Mouse (Mus musculus) ES-E14 (cell line): ENCODE results near the gene Habp2.

Source experiments
- CHD2 ChIP-seq: IDR thresholded peaks from 2 replicates; pipeline ENCODE4 v1.6.1; 2014; ENCODE audit warnings: mild to moderate bottlenecking, low read depth, low read length, inconsistent platforms
- HCFC1 ChIP-seq: IDR thresholded peaks from 2 replicates; pipeline ENCODE4 v1.6.1; 2012; ENCODE audit warnings: low read length, inconsistent platforms, borderline replicate concordance; ENCODE audit not compliant: insufficient read depth
- MAFK ChIP-seq: IDR thresholded peaks from 2 replicates; pipeline ENCODE4 v1.6.1; 2014; ENCODE audit warnings: mild to moderate bottlenecking, low read depth, low read length, inconsistent platforms; ENCODE audit not compliant: insufficient read depth
- ZC3H11A ChIP-seq: IDR thresholded peaks from 2 replicates; pipeline ENCODE4 v1.6.1; 2012; ENCODE audit warnings: low read depth, mild to moderate bottlenecking, inconsistent platforms, low read length, borderline replicate concordance
- ZNF384 ChIP-seq: IDR thresholded peaks from 2 replicates; pipeline ENCODE4 v1.6.1; 2012; ENCODE audit warnings: low read depth, low read length, inconsistent platforms

DNA sequence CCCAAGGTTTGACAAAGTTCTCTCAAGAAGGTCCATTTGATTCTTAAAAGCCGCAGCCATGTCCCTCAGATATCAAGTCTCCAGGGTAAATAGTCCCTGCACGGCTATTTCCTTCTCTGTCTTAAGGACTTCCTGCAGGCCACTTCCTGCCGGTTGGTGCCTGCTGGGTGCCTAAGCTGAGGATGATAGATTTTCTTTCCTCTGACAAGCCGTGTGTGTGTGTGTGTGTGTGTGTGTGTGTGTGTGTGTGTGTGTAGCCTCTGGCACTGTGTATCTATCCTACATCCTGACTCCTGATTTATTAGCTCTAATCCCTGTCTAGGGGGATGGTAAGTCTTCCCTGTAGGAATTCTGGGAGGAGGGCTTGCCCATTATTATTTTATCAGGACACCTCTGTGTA, 22.8 kb upstream of the Habp2 start:
- TF ChIP-seq ZC3H11A: no peak
- TF ChIP-seq HCFC1: no peak
- no peak for TF ChIP-seq CHD2
- no peak for TF ChIP-seq MAFK
- TF ChIP-seq ZNF384: no peak
